Mouse (Mus musculus) lung, postnatal 0 days (tissue): Measurements from ENCODE around the gene Zfp273. TPM values are rescaled to one million over a fixed set of nuclear protein-coding genes. Genes with fewer than 3 reads are reported as not detected.
"Not testable (repeated sequence)": the region's sequence is repeated elsewhere in the genome, so short reads cannot be mapped to it uniquely, and the experiment has no call there.

ENCODE experiments used
- ATAC-seq: fragments of 200-750 bp; cut with Nextera tagmentation; 2 replicates; pipeline ENCODE4 v1.8.0; 2017; ENCODE audit warnings: moderate library complexity
- DNase-seq: peaks from one replicate; pipeline ENCODE4 v3.0.0-alpha.2; 2016; ENCODE audit warnings: low spot score
- H3K27ac ChIP-seq: fragments of 300-500 bp; sonication (generic); 2 replicates; pipeline ENCODE4 v1.5.1; 2014; ENCODE audit warnings: antibody characterized with exemption, mild to moderate bottlenecking, low read length, mixed read lengths
- H3K27me3 ChIP-seq: fragments of 300-500 bp; sonication (generic); replicated peaks from 2 replicates; pipeline ENCODE4 v1.6.1; 2014; ENCODE audit warnings: low read length, mixed read lengths; ENCODE audit not compliant: insufficient read depth
- H3K36me3 ChIP-seq: fragments of 300-500 bp; sonication (generic); 2 replicates; pipeline ENCODE4 v1.6.1; 2014; ENCODE audit warnings: low read length, mixed read lengths; ENCODE audit not compliant: insufficient read depth
- H3K4me1 ChIP-seq: fragments of 300-500 bp; sonication (generic); 2 replicates; pipeline ENCODE4 v1.6.1; 2014; ENCODE audit warnings: antibody characterized with exemption, low read depth, low read length, mixed read lengths; ENCODE audit not compliant: insufficient read depth
- H3K4me2 ChIP-seq: fragments of 300-500 bp; sonication (generic); replicated peaks from 2 replicates; pipeline ENCODE4 v1.6.1; 2014; ENCODE audit warnings: low read depth, mild to moderate bottlenecking, low read length, moderate library complexity, mixed read lengths
- H3K4me3 ChIP-seq: fragments of 300-500 bp; sonication (generic); 2 replicates; pipeline ENCODE4 v1.5.1; 2014; ENCODE audit warnings: low read depth, low read length
- H3K9ac ChIP-seq: fragments of 300-500 bp; sonication (generic); replicated peaks from 2 replicates; pipeline ENCODE4 v1.6.1; 2014; ENCODE audit warnings: low read depth, mild to moderate bottlenecking
- H3K9me3 ChIP-seq: fragments of 300-500 bp; sonication (generic); 2 replicates; pipeline ENCODE4 v1.6.1; 2016; ENCODE audit warnings: low read length, mixed read lengths
- CTCF ChIP-seq: IDR thresholded peaks from 2 replicates; pipeline ENCODE4 v1.5.1; 2016; ENCODE audit warnings: antibody characterized with exemption, mild to moderate bottlenecking
- EP300 ChIP-seq: IDR thresholded peaks from 2 replicates; pipeline ENCODE4 v1.6.1; 2016; ENCODE audit warnings: antibody characterized with exemption, mild to moderate bottlenecking, control low read depth
- WGBS: fragments of 180-500 bp; shearing (Covaris S2); extraction: QIAGEN DNeasy Blood & Tissue Kit; methylation state at CpG from one replicate; pipeline ENCODE4 v1.1.7; 2014; 5-methylcytosine and 5-hydroxymethylcytosine counted together
- polyA plus RNA-seq: library from polyadenylated mRNA; unstranded; fragments of >200 nt; fragmentation: Nextera tagmentation; extraction: Ambion mirVana; gene quantifications from 2 replicates; pipeline ENCODE4 v1.2.1, GENCODE M21; 2015

Zfp273 gene
- polyA plus RNA-seq, 1 experiment from 2014 or later, result 4.9 TPM

GRCm38 (mm10) chr13:67811651-67812210 is 1.8 kb upstream of the Zfp273 start:
- TF ChIP-seq EP300 (0 out of 2 replicates have a peak, but pooled peaks have one; percentile 17), CTCF (no peak)
- no peak overlapping the region for H3K4me2 ChIP-seq
- no peak overlapping the region for H3K27ac ChIP-seq
- no peak overlapping the region for H3K4me3 ChIP-seq
- H3K9me3 ChIP-seq, result no peaks in the 10 kb centered on the region
- no peaks in the 10 kb centered on the region for H3K4me1 ChIP-seq
- H3K9ac ChIP-seq, result no peak overlapping the region
- no peaks in the 10 kb centered on the region for H3K36me3 ChIP-seq
- DNase-seq (no peak), ATAC-seq (no peak)
- no peaks in the 10 kb centered on the region for H3K27me3 ChIP-seq
- 33% methylated on average over 1 of the region's 1 CpGs for WGBS

GRCm38 (mm10) chr13:67812961-67813709 is 405 bp upstream of the Zfp273 start:
- Histone ChIP-seq H3K4me3 (peak overlapping the region; percentile 73), H3K27ac (no peak overlapping the region), H3K4me2 (no peak overlapping the region; the same call in 1 of the 2 replicates), H3K27me3 (no peaks in the 10 kb centered on the region), H3K36me3 (no peaks in the 10 kb centered on the region), H3K9me3 (no peaks in the 10 kb centered on the region), H3K9ac (no peak overlapping the region), H3K4me1 (no peaks in the 10 kb centered on the region)
- 73% methylated on average over 8 of the region's 8 CpGs for WGBS
- DNase-seq (peak; percentile 6), ATAC-seq (no peak)
- no peak for TF ChIP-seq CTCF

GRCm38 (mm10) chr13:67818636-67819035 is 5.1 kb downstream of the Zfp273 start:
- Histone ChIP-seq H3K9ac (no peak overlapping the region), H3K4me2 (no peak overlapping the region), H3K27ac (no peak overlapping the region), H3K4me1 (no peaks in the 10 kb centered on the region), H3K27me3 (no peaks in the 10 kb centered on the region), H3K36me3 (no peaks in the 10 kb centered on the region), H3K4me3 (no peak overlapping the region), H3K9me3 (0 out of 2 replicates have a peak, but pooled peaks cover 3% of the 10 kb centered on the region)
- ATAC-seq, result no peak
- 55% methylated on average over 1 of the region's 1 CpGs for WGBS
- no peak for TF ChIP-seq CTCF
- TF ChIP-seq EP300, result no peak
- DNase-seq, result peak; percentile 32

GRCm38 (mm10) chr13:67830911-67831336 is 17.4 kb downstream of the Zfp273 start, which contains the start of gene Gm10037:
Gene Gm10037, plus strand, starts transcription at chr13:67831106.
- WGBS, result 4% methylated on average over 14 of the region's 14 CpGs
- peaks cover 4% of the 10 kb centered on the region; the same call in 1 of the 2 replicates for H3K9me3 ChIP-seq
- DNase-seq (peak; percentile 86), ATAC-seq (peak; percentile 68)
- H3K27ac ChIP-seq, result 0 out of 2 replicates have a peak within 1 kb of the TSS, but pooled peaks have one; percentile 38
- peak within 1 kb of the TSS; percentile 50 for H3K9ac ChIP-seq
- H3K4me2 ChIP-seq, result peak within 1 kb of the TSS; percentile 57
- TF ChIP-seq CTCF, result no peak
- no peak for TF ChIP-seq EP300
- peak within 1 kb of the TSS; percentile 50 for H3K4me3 ChIP-seq
- no peaks in the 10 kb centered on the region for H3K4me1 ChIP-seq
- no peaks in the 10 kb centered on the region for H3K27me3 ChIP-seq
- 0 out of 2 replicates have a peak, but pooled peaks cover 4% of the 10 kb centered on the region for H3K36me3 ChIP-seq

- ATAC-seq, H3K4me2 ChIP-seq, DNase-seq, H3K27ac ChIP-seq, H3K36me3 ChIP-seq, H3K9ac ChIP-seq, H3K27me3 ChIP-seq, H3K9me3 ChIP-seq, H3K4me3 ChIP-seq, H3K4me1 ChIP-seq: not testable (repeated sequence)
- TF ChIP-seq CTCF, result peak; percentile 54
Observed at GRCm38 (mm10) chr13:67833137-67833536, 19.6 kb downstream of the Zfp273 start.

GRCm38 (mm10) chr13:67843775-67844118 is 30.2 kb downstream of the Zfp273 start:
- Histone ChIP-seq H3K27me3 (no peaks in the 10 kb centered on the region), H3K4me2 (peak overlapping the region; percentile 56), H3K9ac (no peak overlapping the region), H3K4me1 (peaks cover 2% of the 10 kb centered on the region; the same call in 1 of the 2 replicates), H3K9me3 (no peaks in the 10 kb centered on the region), H3K4me3 (peak overlapping the region; percentile 31; the same call in 1 of the 2 replicates), H3K36me3 (no peaks in the 10 kb centered on the region), H3K27ac (no peak overlapping the region)
- no peak for TF ChIP-seq CTCF
- no peak for TF ChIP-seq EP300
- DNase-seq (no peak), ATAC-seq (no peak)
- WGBS, result 43% methylated on average over 6 of the region's 6 CpGs
